ENCODE assay signal across 7 mouse cellular contexts in genomic region chr5:12564602-12565220, GRCm38 (mm10).
DNase-seq lines count a peak whose midpoint lies in the region; ATAC-seq and TF ChIP-seq lines count a peak whose summit lies in the region.

No protein-coding gene starts in this region.

- WGBS in midbrain, embryonic 16.5 days: 46% methylated on average over 2 of the region's 2 CpGs

- no peak overlapping the region for H3K4me3 ChIP-seq in embryonic fibroblast, embryonic 13.5 days (ENCODE audit: insufficient read depth, low read length)
- H3K4me3 ChIP-seq in midbrain, embryonic 16.5 days (ENCODE audit: low read depth, low read length): no peak overlapping the region

- H3K36me3 ChIP-seq in midbrain, embryonic 16.5 days (ENCODE audit: control insufficient read depth, insufficient read depth, low read length): no peaks in the 10 kb centered on the region

- H3K4me1 ChIP-seq in embryonic fibroblast, embryonic 13.5 days (ENCODE audit: control insufficient read depth, insufficient read depth, low read length): no peaks in the 10 kb centered on the region
- no peaks in the 10 kb centered on the region for H3K4me1 ChIP-seq in midbrain, embryonic 16.5 days (ENCODE audit: control insufficient read depth, insufficient read depth, low read length)

- TF ChIP-seq CTCF in embryonic fibroblast, embryonic 13.5 days (IDR thresholded peaks at IDR 0.05; ENCODE audit: borderline replicate concordance, insufficient read depth, low read length): peak; percentile 56; the same call in 1 of the 2 replicates

- H3K9me3 ChIP-seq in midbrain, embryonic 16.5 days (replicated peaks; ENCODE audit: control insufficient read depth, low read length, poor library complexity, severe bottlenecking): no peaks in the 10 kb centered on the region

- no peak overlapping the region for H3K27ac ChIP-seq in embryonic fibroblast, embryonic 13.5 days (ENCODE audit: insufficient read depth, low read length)
- no peak overlapping the region for H3K27ac ChIP-seq in midbrain, embryonic 16.5 days (ENCODE audit: low read length)

- TF ChIP-seq POLR2A in embryonic fibroblast, embryonic 13.5 days (IDR thresholded peaks at IDR 0.05; ENCODE audit: low read depth, low read length): no peak

- H3K27me3 ChIP-seq in midbrain, embryonic 16.5 days (ENCODE audit: control insufficient read depth, insufficient read depth, low read depth, low read length): no peaks in the 10 kb centered on the region

- intact Hi-C loops in left cerebral cortex, postnatal 25 days (cut with DNase I): loop anchor here (5.0 to 10.0 kb wide), 2 partner anchors 560 to 838 kb away; partner anchors contain the start of gene Sema3a
- intact Hi-C loops in left cerebral cortex, postnatal 4 days (cut with DNase I): loop anchor here (5.0 to 10.0 kb wide), 3 partner anchors 833 to 1688 kb away; no protein-coding TSS in a partner anchor

- ATAC-seq in midbrain, embryonic 16.5 days: peak; percentile 89

- no peak overlapping the region for H3K9ac ChIP-seq in midbrain, embryonic 16.5 days (ENCODE audit: low read depth, low read length)

- no peak overlapping the region for H3K4me2 ChIP-seq in midbrain, embryonic 16.5 days (ENCODE audit: low read length)

- DNase-seq in left cerebral cortex, postnatal 25 days (ENCODE audit: low spot score in 2 of 2): peak; percentile 20 to 33
- no peak for DNase-seq in left cerebral cortex, postnatal 4 days
- peak; percentile 21 for DNase-seq in Muller cell, postnatal 12 days (ENCODE audit: inconsistent ontology term)
- no peak for DNase-seq in cerebellum, adult 11-12 months
- DNase-seq in lung, postnatal 4 days: no peak

Comparison
In these comparisons a context has a peak if more than half of its experiments do, and no peak if none do; other contexts are left out.
1. DNase-seq: peak in left cerebral cortex, postnatal 25 days (2 of 2) and Muller cell, postnatal 12 days (single experiment); none in left cerebral cortex, postnatal 4 days (single experiment), cerebellum, adult 11-12 months (single experiment) and lung, postnatal 4 days (0 of 2).